Mouse (Mus musculus): ENCODE data around the gene Rab6b.
"Not testable (repeated sequence)": the region's sequence is repeated elsewhere in the genome, so short reads cannot be mapped to it uniquely, and the experiment has no call there.

Rab6b gene

GRCm38 (mm10) chr9:103093681-103094080 is 17.9 kb upstream of the Rab6b start:
- DNase-seq (ENCODE audit: low read depth, low spot score): no peak

- not testable (repeated sequence) for DNase-seq (ENCODE audit: low read depth, low spot score)
Measured at GRCm38 (mm10) chr9:103108341-103108798, 3.2 kb upstream of the Rab6b start.

GRCm38 (mm10) chr9:103108943-103109670 is 2.5 kb upstream of the Rab6b start:
- DNase-seq (ENCODE audit: low read depth, low spot score): no peak

GRCm38 (mm10) chr9:103109911-103110310 is 1.7 kb upstream of the Rab6b start:
- DNase-seq (ENCODE audit: low read depth, low spot score): no peak

GRCm38 (mm10) chr9:103110727-103111501 is 673 bp upstream of the Rab6b start:
- DNase-seq (ENCODE audit: low read depth, low spot score): no peak

GRCm38 (mm10) chr9:103112471-103113271 is 1.1 kb downstream of the Rab6b start:
- DNase-seq (ENCODE audit: low read depth, low spot score): no peak

- no peak for DNase-seq (ENCODE audit: low read depth, low spot score)
Measured at GRCm38 (mm10) chr9:103113351-103113750, 1.8 kb downstream of the Rab6b start.

- no peak for DNase-seq (ENCODE audit: low read depth, low spot score)
Measured at GRCm38 (mm10) chr9:103114326-103114725, 2.7 kb downstream of the Rab6b start.

GRCm38 (mm10) chr9:103114901-103115300 is 3.3 kb downstream of the Rab6b start:
- DNase-seq (ENCODE audit: low read depth, low spot score): no peak

- no peak for DNase-seq (ENCODE audit: low read depth, low spot score)
Measured at GRCm38 (mm10) chr9:103116941-103117340, 5.4 kb downstream of the Rab6b start.

- no peak for DNase-seq (ENCODE audit: low read depth, low spot score)
Measured at GRCm38 (mm10) chr9:103117495-103117894, 5.9 kb downstream of the Rab6b start.

GRCm38 (mm10) chr9:103117951-103118350 is 6.4 kb downstream of the Rab6b start:
- DNase-seq (ENCODE audit: low read depth, low spot score): no peak

GRCm38 (mm10) chr9:103118651-103119275 is 7.2 kb downstream of the Rab6b start:
- no peak for DNase-seq (ENCODE audit: low read depth, low spot score)

- no peak for DNase-seq (ENCODE audit: low read depth, low spot score)
Measured at GRCm38 (mm10) chr9:103119781-103120180, 8.2 kb downstream of the Rab6b start.

GRCm38 (mm10) chr9:103120231-103120630 is 8.6 kb downstream of the Rab6b start:
- DNase-seq (ENCODE audit: low read depth, low spot score): no peak

- DNase-seq (ENCODE audit: low read depth, low spot score): no peak
Measured at GRCm38 (mm10) chr9:103121546-103121945, 10.0 kb downstream of the Rab6b start.

GRCm38 (mm10) chr9:103124746-103125145 is 13.2 kb downstream of the Rab6b start:
- DNase-seq (ENCODE audit: low read depth, low spot score): no peak

- DNase-seq (ENCODE audit: low read depth, low spot score): no peak
Measured at GRCm38 (mm10) chr9:103133493-103134124, 22.0 kb downstream of the Rab6b start.

GRCm38 (mm10) chr9:103134450-103135030 is 23.0 kb downstream of the Rab6b start:
- no peak for DNase-seq (ENCODE audit: low read depth, low spot score)

GRCm38 (mm10) chr9:103139481-103139880 is 27.9 kb downstream of the Rab6b start:
- DNase-seq (ENCODE audit: low read depth, low spot score): no peak

- DNase-seq (ENCODE audit: low read depth, low spot score): no peak
Measured at GRCm38 (mm10) chr9:103140384-103140783, 28.8 kb downstream of the Rab6b start.
